Mouse (Mus musculus) lung, adult 2 months (tissue): ENCODE results near the gene Ppfibp1.

ENCODE experiments used
- CTCF ChIP-seq: fragments of 200-500 bp; IDR thresholded peaks from 2 replicates; pipeline ENCODE4 v1.5.1; 2011; ENCODE audit warnings: mild to moderate bottlenecking, low read length, control low read depth; ENCODE audit not compliant: insufficient read depth
- POLR2A ChIP-seq: fragments of 200-500 bp; IDR thresholded peaks from 2 replicates; pipeline ENCODE4 v1.6.1; 2011; ENCODE audit warnings: low read depth, mild to moderate bottlenecking, control low read depth, low read length, borderline replicate concordance; ENCODE audit errors: extremely low read depth

GRCm38 (mm10) chr6:147062694-147063093 is 174.4 kb downstream of the Ppfibp1 start:
- TF ChIP-seq CTCF (no peak), POLR2A (no peak)
